Mouse (Mus musculus) limb, embryonic 12.5 days (tissue): ENCODE measurements at regions not wholly inside any gene's neighbourhood (a gene's known extent, or its start where the extent isn't known, plus 50 kb on each side); places are given as distances from the start of the nearest gene placed in this dataset.
A peak's percentile ranks its signal among the peaks of the same experiment; 100 is the strongest.

Experiments used
- ATAC-seq: fragments of 200-750 bp; cut with Nextera tagmentation; 2 replicates; pipeline ENCODE4 v1.8.0; 2017; ENCODE audit warnings: low read depth, moderate TSS enrichment; ENCODE audit not compliant: insufficient number of reproducible peaks, insufficient read depth, low FRiP score, low TSS enrichment
- H3K27ac ChIP-seq: fragments of 300-500 bp; sonication (generic); 2 replicates; pipeline ENCODE4 v1.5.1; 2016; ENCODE audit warnings: mild to moderate bottlenecking, moderate library complexity
- H3K27me3 ChIP-seq: fragments of 300-500 bp; sonication (generic); 2 replicates; pipeline ENCODE4 v1.6.1; 2016; ENCODE audit warnings: mild to moderate bottlenecking, moderate library complexity
- H3K36me3 ChIP-seq: fragments of 300-500 bp; sonication (generic); 2 replicates; pipeline ENCODE4 v1.6.1; 2016; ENCODE audit warnings: mild to moderate bottlenecking, moderate library complexity
- H3K4me1 ChIP-seq: fragments of 300-500 bp; sonication (generic); replicated peaks from 2 replicates; pipeline ENCODE4 v1.6.1; 2016
- H3K4me2 ChIP-seq: fragments of 300-500 bp; sonication (generic); 2 replicates; pipeline ENCODE4 v1.6.1; 2016; ENCODE audit warnings: mild to moderate bottlenecking, moderate library complexity
- H3K4me3 ChIP-seq: fragments of 300-500 bp; sonication (generic); replicated peaks from 2 replicates; pipeline ENCODE4 v1.5.1; 2016; ENCODE audit warnings: mild to moderate bottlenecking
- H3K9ac ChIP-seq: fragments of 300-500 bp; sonication (generic); replicated peaks from 2 replicates; pipeline ENCODE4 v1.6.1; 2016; ENCODE audit warnings: mild to moderate bottlenecking, moderate library complexity
- H3K9me3 ChIP-seq: fragments of 300-500 bp; sonication (generic); 2 replicates; pipeline ENCODE4 v1.6.1; 2016; ENCODE audit warnings: mild to moderate bottlenecking, moderate library complexity
- WGBS: fragments of 180-500 bp; shearing (Covaris S2); methylation state at CpG from one replicate; pipeline ENCODE4 v1.1.7; 2016; 5-methylcytosine and 5-hydroxymethylcytosine counted together

DNA sequence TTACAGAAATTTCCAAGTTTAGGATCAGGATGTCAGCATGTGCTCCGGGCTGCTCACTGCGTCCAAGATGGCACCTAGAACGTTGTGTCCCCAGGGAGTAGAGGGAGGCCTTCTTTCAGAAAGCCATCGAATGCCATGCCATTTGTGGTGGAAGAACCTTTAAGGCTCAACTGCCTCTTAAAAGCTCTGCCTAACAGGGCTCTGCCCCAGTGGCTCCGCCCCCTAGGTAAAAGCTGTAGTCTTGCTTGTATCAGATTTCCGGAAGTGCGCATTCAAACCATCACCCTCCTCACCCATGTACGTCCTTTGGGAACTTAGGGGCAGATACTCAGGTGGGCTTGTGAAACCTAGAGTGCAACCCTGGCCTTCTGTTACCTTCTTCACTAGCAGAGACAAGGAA lies 54.0 kb upstream of the Psmd7 start:
- no peak for ATAC-seq
- no peak overlapping the region for H3K27ac ChIP-seq
- WGBS = 81% methylated on average over 8 of the region's 8 CpGs
- H3K27me3 ChIP-seq = no peaks in the 10 kb centered on the region
- H3K4me1 ChIP-seq = no peaks in the 10 kb centered on the region
- no peak overlapping the region for H3K9ac ChIP-seq
- H3K4me2 ChIP-seq = no peak overlapping the region
- H3K9me3 ChIP-seq = no peaks in the 10 kb centered on the region
- no peak overlapping the region for H3K4me3 ChIP-seq
- H3K36me3 ChIP-seq = no peaks in the 10 kb centered on the region

DNA sequence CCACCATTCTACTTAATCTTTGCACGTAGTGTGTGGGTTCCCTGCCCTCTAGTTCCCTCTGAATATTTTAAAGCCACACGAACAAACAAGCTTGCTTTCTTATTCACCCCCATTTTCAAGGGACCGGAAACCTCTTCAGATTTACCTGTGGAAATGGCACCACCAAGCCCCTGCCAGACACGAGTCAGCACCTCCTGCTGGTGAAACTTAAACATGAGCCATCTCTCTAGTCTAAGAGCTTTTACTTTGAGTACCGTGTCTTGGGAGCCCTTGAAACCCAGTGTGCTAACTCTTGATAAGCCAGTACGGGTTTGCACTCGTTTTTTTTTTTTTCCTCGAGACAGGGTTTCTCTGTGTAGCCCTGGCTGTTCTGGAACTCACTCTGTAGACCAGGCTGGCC lies 59.7 kb upstream of the Psmd7 start:
- Histone ChIP-seq H3K9ac (no peak overlapping the region), H3K27me3 (no peaks in the 10 kb centered on the region), H3K27ac (no peak overlapping the region), H3K36me3 (no peaks in the 10 kb centered on the region), H3K4me2 (no peak overlapping the region), H3K9me3 (no peaks in the 10 kb centered on the region), H3K4me1 (peaks cover 14% of the 10 kb centered on the region), H3K4me3 (no peak overlapping the region)
- 82% methylated on average over 8 of the region's 8 CpGs for WGBS
- ATAC-seq = no peak

DNA sequence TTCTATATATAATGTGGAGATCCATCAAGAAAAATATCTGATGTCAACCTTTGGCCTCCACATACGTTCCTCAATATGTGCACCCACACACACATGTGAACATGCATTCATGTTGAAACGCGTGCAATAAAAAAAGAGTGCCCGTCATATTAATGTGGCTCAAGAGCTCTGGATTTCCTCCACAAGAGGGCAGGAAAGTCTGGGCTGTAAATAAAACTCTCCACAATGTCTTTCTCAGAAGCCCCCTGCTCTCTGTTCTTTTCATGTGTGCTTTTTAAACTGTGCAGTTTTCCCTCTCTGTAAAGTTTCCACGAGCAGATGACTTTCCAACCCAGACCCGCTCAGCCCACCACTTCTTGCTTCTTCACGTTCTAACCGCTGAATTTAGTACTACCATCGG lies 62.0 kb upstream of the Psmd7 start:
- H3K9ac ChIP-seq = no peak overlapping the region
- H3K27ac ChIP-seq = peak overlapping the region; percentile 30; the same call in 1 of the 2 replicates
- peaks cover 14% of the 10 kb centered on the region for H3K4me1 ChIP-seq
- no peak overlapping the region for H3K4me2 ChIP-seq
- H3K27me3 ChIP-seq = no peaks in the 10 kb centered on the region
- H3K4me3 ChIP-seq = no peak overlapping the region
- H3K36me3 ChIP-seq = no peaks in the 10 kb centered on the region
- no peaks in the 10 kb centered on the region for H3K9me3 ChIP-seq
- ATAC-seq = no peak
- 82% methylated on average over 9 of the region's 9 CpGs for WGBS

DNA sequence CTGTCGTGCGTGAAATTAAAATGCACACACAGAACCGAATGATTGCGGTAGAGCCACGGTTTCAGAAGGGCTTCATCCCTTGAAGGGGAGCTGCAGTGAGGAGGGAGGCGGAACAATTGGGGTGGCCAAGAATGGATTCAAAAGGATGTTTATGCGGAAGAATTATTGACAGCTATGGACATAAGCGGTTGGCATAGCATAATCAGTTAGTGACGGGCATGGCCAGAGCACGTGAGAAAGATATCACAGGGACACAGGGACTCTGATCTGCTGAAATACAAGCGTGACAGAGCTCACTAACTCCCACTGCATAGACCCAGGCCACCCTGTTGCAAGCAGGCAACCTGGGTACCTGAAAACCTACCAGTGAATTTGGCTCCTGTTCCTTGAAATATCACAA lies 63.2 kb upstream of the Psmd7 start:
- WGBS = 85% methylated on average over 11 of the region's 11 CpGs
- no peak for ATAC-seq
- no peak overlapping the region for H3K4me2 ChIP-seq

DNA sequence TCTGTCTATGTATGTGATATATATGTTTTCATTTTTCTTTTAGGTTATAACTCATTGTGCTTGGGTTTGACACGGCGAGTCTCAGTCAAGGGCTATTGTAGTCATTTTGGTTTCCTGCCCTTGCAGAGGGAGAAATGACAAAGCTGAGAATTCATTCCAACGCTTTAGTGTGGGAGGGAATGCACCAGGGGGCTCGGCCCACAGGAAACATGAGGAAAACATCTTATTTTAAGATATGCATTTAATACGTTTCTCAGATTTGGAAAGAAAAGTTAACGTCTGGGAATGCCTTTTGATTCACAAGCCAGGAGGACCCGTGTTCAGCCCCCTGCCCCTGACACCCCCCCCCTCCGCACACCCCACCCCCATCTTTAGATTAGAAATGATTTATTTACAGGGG lies 64.0 kb upstream of the Psmd7 start:
- H3K9ac ChIP-seq = no peak overlapping the region
- WGBS = 49% methylated on average over 8 of the region's 8 CpGs
- no peaks in the 10 kb centered on the region for H3K9me3 ChIP-seq
- no peak for ATAC-seq
- no peaks in the 10 kb centered on the region for H3K36me3 ChIP-seq
- H3K27me3 ChIP-seq = no peaks in the 10 kb centered on the region
- no peak overlapping the region for H3K4me3 ChIP-seq
- peak overlapping the region; percentile 72 for H3K27ac ChIP-seq
- peaks cover 14% of the 10 kb centered on the region for H3K4me1 ChIP-seq
- H3K4me2 ChIP-seq = peak overlapping the region; percentile 8; the same call in 1 of the 2 replicates

More for the DNA sequence above, 63.2 kb upstream of the Psmd7 start:
- Histone ChIP-seq H3K27ac (peak overlapping the region; percentile 72), H3K36me3 (no peaks in the 10 kb centered on the region), H3K9ac (no peak overlapping the region), H3K4me3 (no peak overlapping the region), H3K4me1 (peaks cover 14% of the 10 kb centered on the region), H3K27me3 (no peaks in the 10 kb centered on the region), H3K9me3 (no peaks in the 10 kb centered on the region)

DNA sequence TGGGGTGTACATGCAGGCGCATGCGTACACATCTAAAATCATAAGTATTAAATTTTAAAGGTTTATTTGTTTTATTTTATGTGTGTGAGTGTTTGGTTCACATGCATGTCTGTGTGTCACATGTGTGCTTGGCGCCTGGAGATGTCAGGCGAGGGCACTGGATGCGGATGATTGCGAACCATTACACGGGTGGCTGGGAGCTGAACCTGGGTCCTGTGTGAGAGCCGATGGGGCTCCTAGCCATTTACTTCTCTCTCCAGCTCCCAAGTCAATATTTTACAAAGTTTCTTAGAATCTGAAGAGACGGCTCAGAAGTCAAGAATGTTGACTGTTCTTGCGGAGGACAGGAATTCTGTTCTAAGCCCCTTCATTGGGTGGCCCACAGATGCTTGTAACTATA lies 65.4 kb upstream of the Psmd7 start:
- Histone ChIP-seq H3K4me1 (peaks cover 14% of the 10 kb centered on the region), H3K36me3 (no peaks in the 10 kb centered on the region), H3K4me2 (no peak overlapping the region), H3K27me3 (no peaks in the 10 kb centered on the region), H3K9me3 (no peaks in the 10 kb centered on the region), H3K4me3 (no peak overlapping the region), H3K9ac (no peak overlapping the region), H3K27ac (no peak overlapping the region)
- no peak for ATAC-seq
- WGBS = 90% methylated on average over 10 of the region's 10 CpGs

DNA sequence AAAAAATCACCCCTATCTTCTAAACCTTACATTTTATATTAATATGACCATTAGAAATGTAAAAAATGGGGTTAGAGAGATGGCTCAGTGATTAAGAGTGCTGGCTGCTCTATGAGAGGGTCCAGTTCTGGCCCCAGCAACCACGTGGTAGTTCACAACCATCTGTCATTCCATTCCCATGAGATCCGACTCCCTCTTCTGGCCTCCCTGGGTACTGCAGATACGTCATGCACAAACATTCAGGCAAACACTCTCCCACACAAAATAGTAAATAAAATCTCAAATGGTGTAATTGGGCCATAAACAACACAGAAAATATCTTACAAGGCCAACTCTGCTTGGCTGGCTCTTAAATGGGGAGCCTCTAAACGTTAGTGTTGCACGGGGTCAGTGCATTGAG lies 68.4 kb upstream of the Psmd7 start:
- 79% methylated on average over 5 of the region's 5 CpGs for WGBS
- Histone ChIP-seq H3K4me3 (no peak overlapping the region), H3K27me3 (no peaks in the 10 kb centered on the region), H3K4me2 (no peak overlapping the region), H3K27ac (no peak overlapping the region), H3K9me3 (no peaks in the 10 kb centered on the region), H3K36me3 (no peaks in the 10 kb centered on the region), H3K9ac (no peak overlapping the region), H3K4me1 (peaks cover 10% of the 10 kb centered on the region)
- ATAC-seq = no peak

DNA sequence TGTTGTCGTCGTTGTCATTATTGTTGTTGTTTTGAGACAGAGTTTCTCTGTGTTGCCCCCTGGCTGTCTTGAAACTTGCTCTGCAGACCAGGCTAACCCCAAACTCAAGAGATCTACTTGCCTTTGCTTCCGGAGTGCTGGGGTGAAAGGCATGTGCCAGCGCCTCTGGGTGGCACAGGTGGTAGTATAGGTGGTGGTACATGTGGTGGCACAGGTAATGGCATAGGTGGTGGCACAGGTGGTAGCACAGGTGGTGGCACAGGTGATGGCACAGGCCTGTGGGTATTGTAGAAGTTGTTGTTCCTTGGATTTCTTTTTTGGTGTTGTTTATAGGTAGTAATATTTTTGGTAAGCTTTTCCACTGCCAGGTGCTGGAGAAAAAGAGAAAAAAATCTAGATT lies 69.5 kb upstream of the Psmd7 start:
- no peak overlapping the region for H3K27ac ChIP-seq
- no peaks in the 10 kb centered on the region for H3K27me3 ChIP-seq
- no peak overlapping the region for H3K4me3 ChIP-seq
- 93% methylated on average over 4 of the region's 4 CpGs for WGBS
- H3K4me2 ChIP-seq = no peak overlapping the region
- H3K36me3 ChIP-seq = no peaks in the 10 kb centered on the region
- no peaks in the 10 kb centered on the region for H3K9me3 ChIP-seq
- no peak overlapping the region for H3K9ac ChIP-seq
- H3K4me1 ChIP-seq = no peaks in the 10 kb centered on the region
- no peak for ATAC-seq

- no peaks in the 10 kb centered on the region for H3K4me1 ChIP-seq
- H3K36me3 ChIP-seq = no peaks in the 10 kb centered on the region
- ATAC-seq = no peak
- H3K27ac ChIP-seq = no peak overlapping the region
- no peak overlapping the region for H3K4me2 ChIP-seq
- no peak overlapping the region for H3K4me3 ChIP-seq
- 91% methylated on average over 6 of the region's 6 CpGs for WGBS
- no peaks in the 10 kb centered on the region for H3K9me3 ChIP-seq
- no peaks in the 10 kb centered on the region for H3K27me3 ChIP-seq
- H3K9ac ChIP-seq = no peak overlapping the region
Observed at GRCm38 (mm10) chr8:107658386-107658785, 70.1 kb upstream of the Psmd7 start.

GRCm38 (mm10) chr8:107660624-107661023 lies 72.4 kb upstream of the Psmd7 start:
- 90% methylated on average over 6 of the region's 6 CpGs for WGBS

DNA sequence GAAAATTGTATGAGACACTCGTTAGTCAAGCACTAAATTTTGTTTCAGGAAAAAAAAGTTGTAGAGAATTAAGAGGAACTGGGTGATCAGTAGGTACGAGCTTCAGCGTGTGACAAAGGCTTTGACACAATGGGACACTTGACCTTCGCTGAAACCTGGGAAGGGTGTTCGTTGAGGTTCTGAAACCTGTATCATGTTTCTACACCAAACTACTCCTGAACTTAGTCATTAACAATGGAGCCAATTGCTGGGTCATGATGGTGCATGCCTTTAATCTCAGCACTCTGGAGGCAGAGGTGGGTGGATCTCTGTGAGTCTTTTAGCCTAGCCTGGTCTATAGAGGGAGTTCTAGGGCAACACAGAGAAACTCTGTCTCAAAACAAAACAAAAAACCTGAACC lies 81.3 kb upstream of the Psmd7 start:
- H3K36me3 ChIP-seq = no peaks in the 10 kb centered on the region
- no peak overlapping the region for H3K27ac ChIP-seq
- no peak overlapping the region for H3K4me3 ChIP-seq
- 92% methylated on average over 5 of the region's 5 CpGs for WGBS
- H3K4me1 ChIP-seq = peaks cover 5% of the 10 kb centered on the region
- H3K4me2 ChIP-seq = no peak overlapping the region
- no peak for ATAC-seq
- H3K9me3 ChIP-seq = no peaks in the 10 kb centered on the region
- no peak overlapping the region for H3K9ac ChIP-seq
- H3K27me3 ChIP-seq = no peaks in the 10 kb centered on the region

More at GRCm38 (mm10) chr8:107660624-107661023, 72.4 kb upstream of the Psmd7 start:
- ATAC-seq = no peak
- H3K27ac ChIP-seq = no peak overlapping the region
- no peak overlapping the region for H3K4me3 ChIP-seq
- no peaks in the 10 kb centered on the region for H3K36me3 ChIP-seq
- no peaks in the 10 kb centered on the region for H3K9me3 ChIP-seq
- H3K27me3 ChIP-seq = no peaks in the 10 kb centered on the region
- no peak overlapping the region for H3K9ac ChIP-seq
- H3K4me2 ChIP-seq = no peak overlapping the region
- H3K4me1 ChIP-seq = no peaks in the 10 kb centered on the region

- 29% methylated on average over 8 of the region's 8 CpGs for WGBS
- ATAC-seq = no peak
- Histone ChIP-seq H3K9ac (no peak overlapping the region), H3K27ac (no peak overlapping the region), H3K4me2 (no peak overlapping the region), H3K36me3 (no peaks in the 10 kb centered on the region), H3K9me3 (no peaks in the 10 kb centered on the region), H3K4me1 (peaks cover 5% of the 10 kb centered on the region), H3K4me3 (no peak overlapping the region), H3K27me3 (no peaks in the 10 kb centered on the region)
Observed at GRCm38 (mm10) chr8:107671471-107671870, 83.2 kb upstream of the Psmd7 start.
